Mouse (Mus musculus) T-cell, adult 2 months (primary cell): Measurements from ENCODE around the gene Olfr299.

Source experiments
- DNase-seq: peaks from one replicate; pipeline ENCODE4 v3.0.0; 2022; ENCODE audit warnings: low spot score

The Olfr299 gene

GRCm38 (mm10) chr7:86459621-86460020 is at the start of gene Olfr299:
TSS of gene Olfr299 (plus strand) at chr7:86459921.
- DNase-seq, result no peak

DNA sequence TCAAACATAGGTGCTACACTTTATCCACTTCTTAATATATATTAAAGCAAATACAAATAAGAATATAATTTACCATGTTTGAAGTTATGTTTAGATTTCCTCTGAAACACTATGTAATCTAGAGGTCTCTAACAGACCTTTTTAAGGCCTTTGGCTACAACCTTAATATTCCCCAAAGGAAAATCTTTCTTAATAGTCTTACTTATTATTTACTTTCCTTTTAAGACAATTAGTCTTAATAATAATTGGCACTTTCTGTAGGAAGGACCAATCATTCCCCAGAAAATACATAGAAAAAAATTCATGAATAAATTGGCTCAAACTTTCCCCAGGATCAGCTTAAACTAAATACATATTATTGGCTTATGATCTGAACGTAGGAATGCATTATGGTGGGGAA is 32.7 kb downstream of the Olfr299 start, which contains the start of gene Olfr298:
Gene Olfr298 (minus strand): TSS at position 101 of the 400 bp plus-strand sequence.
- no peak for DNase-seq
